Mouse (Mus musculus): ENCODE data around the gene Efcc1. TPM values are rescaled to one million over a fixed set of nuclear protein-coding genes. Genes with fewer than 3 reads are reported as not detected.
A peak's percentile ranks its signal among the peaks of the same experiment; 100 is the strongest.
"Not testable (repeated sequence)": the region's sequence is repeated elsewhere in the genome, so short reads cannot be mapped to it uniquely, and the experiment has no call there.

Efcc1 gene
- total RNA-seq, 1 experiment from 2014 or later, result 14.8 TPM

GRCm38 (mm10) chr6:87763376-87764280, 33.0 kb downstream of the Efcc1 start:
- peak; percentile 37 to 58; a peak in 1 of 4 replicates for ATAC-seq (replicated peaks in 1 of 2; ENCODE audit: insufficient read depth in 1 of 2, low FRiP score in 2 of 2, low TSS enrichment in 1 of 2, low read depth in 1 of 2, poor library complexity in 2 of 2, severe bottlenecking in 2 of 2)

DNA sequence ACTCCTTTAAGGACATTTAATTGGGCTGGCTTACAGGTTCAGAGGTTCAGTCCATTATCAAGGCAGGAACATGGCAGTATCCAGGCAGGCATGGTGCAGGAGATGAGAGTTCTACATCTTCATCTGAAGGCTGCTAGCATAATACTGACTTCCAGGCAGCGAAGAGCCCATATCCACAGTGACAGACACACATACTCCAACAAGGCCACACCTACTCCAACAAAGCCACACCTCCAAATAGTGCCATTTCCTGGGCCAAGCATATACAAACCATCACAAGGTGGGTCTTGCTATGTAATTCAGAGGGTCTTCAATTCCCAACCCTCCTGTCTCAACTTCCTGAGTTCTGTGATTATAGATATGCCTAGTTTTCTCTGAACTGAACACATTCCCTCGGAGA, 33.6 kb downstream of the Efcc1 start:
- ATAC-seq (replicated peaks in 1 of 2; ENCODE audit: insufficient read depth in 1 of 2, low FRiP score in 2 of 2, low TSS enrichment in 1 of 2, low read depth in 1 of 2, poor library complexity in 2 of 2, severe bottlenecking in 2 of 2), result not testable (repeated sequence)

- ATAC-seq (replicated peaks in 1 of 2; ENCODE audit: insufficient read depth in 1 of 2, low FRiP score in 2 of 2, low TSS enrichment in 1 of 2, low read depth in 1 of 2, poor library complexity in 2 of 2, severe bottlenecking in 2 of 2), result peak; percentile 87 to 92
Observed at GRCm38 (mm10) chr6:87770626-87771025, 40.0 kb downstream of the Efcc1 start.

DNA sequence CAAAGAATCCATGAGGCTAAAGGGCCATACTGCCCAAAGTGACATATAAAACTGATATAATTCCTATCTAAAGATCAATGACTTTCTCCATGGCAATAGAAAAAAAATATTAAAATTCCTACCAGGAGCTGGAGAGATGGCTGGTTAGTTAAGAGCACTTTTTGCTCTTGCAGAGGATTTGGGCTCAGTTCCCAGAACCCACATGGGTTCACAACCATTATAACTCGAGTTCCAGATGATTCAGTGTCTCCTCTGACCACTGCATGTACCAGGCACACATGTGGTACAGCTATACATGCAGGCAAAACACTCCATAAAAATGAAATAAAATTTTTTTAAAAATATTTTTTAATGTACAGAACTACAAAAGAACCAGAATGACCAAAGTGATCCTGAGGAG, 43.8 kb downstream of the Efcc1 start:
- no peak for ATAC-seq (replicated peaks in 1 of 2; ENCODE audit: insufficient read depth in 1 of 2, low FRiP score in 2 of 2, low TSS enrichment in 1 of 2, low read depth in 1 of 2, poor library complexity in 2 of 2, severe bottlenecking in 2 of 2)

DNA sequence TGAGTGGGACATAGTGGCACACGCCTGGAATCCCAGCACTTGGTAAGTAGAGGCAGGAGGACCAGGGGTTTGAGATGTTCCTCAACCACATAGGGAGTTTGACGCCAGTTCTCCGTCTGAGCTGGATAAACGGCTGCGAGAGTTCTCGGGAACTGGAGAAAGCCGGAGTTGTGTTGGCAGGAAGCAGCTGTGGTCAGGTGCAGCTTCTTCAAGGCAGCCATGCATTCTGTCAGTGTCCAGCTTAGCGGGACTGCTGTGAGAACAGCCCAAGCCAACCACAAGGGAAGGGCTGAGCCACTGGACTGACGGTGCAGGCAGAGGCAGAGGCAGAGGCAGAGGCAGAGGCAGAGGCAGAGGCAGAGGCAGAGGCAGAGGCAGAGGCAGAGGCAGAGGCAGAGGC, 44.2 kb downstream of the Efcc1 start:
- ATAC-seq (replicated peaks in 1 of 2; ENCODE audit: insufficient read depth in 1 of 2, low FRiP score in 2 of 2, low TSS enrichment in 1 of 2, low read depth in 1 of 2, poor library complexity in 2 of 2, severe bottlenecking in 2 of 2), result no peak

- peak; percentile 52 to 70; a peak in 3 of 4 replicates for ATAC-seq (replicated peaks in 1 of 2; ENCODE audit: insufficient read depth in 1 of 2, low FRiP score in 2 of 2, low TSS enrichment in 1 of 2, low read depth in 1 of 2, poor library complexity in 2 of 2, severe bottlenecking in 2 of 2)
Observed at GRCm38 (mm10) chr6:87775588-87776245, 45.0 kb downstream of the Efcc1 start.

DNA sequence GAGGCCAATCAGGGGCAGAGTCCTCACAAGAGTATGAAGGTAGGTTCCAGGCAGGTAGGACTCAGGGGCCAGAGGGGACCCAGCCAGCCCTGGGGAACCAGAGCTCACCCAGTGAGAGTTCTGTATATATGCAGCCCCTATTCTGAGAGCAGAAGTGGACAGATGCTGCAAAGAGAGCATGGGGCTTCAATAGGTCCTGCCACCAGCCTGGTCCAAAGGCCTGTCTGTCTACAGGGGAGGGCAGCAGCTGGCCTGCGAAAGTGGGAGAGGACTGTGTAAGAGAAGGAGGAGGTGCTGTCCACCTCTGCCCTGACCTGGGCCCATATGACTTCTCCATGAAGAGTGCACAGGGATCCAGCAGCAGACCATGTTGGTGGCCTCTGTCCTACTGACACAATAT, 46.0 kb downstream of the Efcc1 start:
- no peak for ATAC-seq (replicated peaks in 1 of 2; ENCODE audit: insufficient read depth in 1 of 2, low FRiP score in 2 of 2, low TSS enrichment in 1 of 2, low read depth in 1 of 2, poor library complexity in 2 of 2, severe bottlenecking in 2 of 2)

DNA sequence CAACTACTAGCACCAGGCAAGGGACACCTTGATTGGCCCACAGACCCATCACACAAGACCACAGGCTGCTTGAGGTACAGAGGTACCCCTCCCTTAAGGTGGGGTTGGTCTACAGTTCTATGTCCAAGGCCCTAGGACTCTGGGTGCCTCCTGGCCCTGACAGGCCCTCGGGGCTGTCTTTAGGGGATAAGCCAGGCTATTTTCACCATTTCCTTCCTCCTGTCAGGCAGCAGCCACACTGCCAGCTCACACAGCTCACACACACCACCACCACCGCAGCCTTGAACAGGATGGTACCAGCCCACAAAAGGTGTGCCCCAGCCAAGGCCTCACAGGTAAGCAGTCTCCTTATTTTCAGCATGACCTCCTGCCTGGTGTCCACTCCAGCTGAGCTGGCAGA, 47.2 kb downstream of the Efcc1 start, which contains the start of gene Gp9:
Gene Gp9, plus strand, starts transcription at position 231 of the 400 bp plus-strand sequence.
- ATAC-seq (replicated peaks in 1 of 2; ENCODE audit: insufficient read depth in 1 of 2, low FRiP score in 2 of 2, low TSS enrichment in 1 of 2, low read depth in 1 of 2, poor library complexity in 2 of 2, severe bottlenecking in 2 of 2), result peak; percentile 81 to 83

DNA sequence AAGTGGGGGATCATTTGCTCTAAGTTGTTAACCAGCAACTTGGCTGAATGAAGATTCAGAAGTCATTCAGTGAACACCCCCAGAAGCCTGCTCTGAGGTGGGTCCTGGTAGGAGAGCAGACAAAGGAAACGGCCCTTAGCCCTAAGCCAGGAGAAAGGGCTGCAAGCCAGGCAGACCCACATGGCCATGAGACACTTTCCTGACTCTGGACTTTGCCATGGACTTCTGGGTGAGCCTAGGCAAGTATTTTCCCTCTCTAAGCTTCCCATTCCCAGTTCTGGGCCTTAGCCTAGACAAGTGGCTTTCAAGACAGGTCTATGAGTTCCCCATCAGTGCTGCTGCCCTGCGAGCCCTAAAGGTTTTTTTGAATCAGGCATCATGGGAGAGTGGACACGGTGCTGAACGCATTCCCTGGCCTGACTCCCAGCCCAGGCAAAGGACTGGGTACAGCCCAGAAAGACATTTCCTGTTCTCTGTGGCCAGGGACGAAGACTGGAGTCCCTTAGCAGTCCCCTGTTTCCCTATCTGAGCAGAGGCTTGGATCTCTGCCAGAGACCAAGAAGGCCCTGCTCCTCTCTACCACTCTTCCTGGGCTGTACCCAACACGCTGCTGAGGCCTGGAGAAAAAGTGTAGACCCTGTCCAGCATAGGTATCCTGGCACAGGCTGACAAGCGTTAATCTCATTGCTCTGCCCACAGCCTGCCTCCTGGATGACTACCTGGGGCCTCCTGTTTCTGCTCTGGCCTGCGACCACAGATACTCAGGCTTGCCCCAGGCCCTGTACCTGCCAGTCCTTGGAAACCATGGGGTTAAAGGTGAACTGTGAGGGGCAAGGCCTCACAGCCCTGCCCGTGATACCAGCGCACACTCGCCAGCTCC, 47.9 kb downstream of the Efcc1 start:
- ATAC-seq (replicated peaks in 1 of 2; ENCODE audit: insufficient read depth in 1 of 2, low FRiP score in 2 of 2, low TSS enrichment in 1 of 2, low read depth in 1 of 2, poor library complexity in 2 of 2, severe bottlenecking in 2 of 2), result peak; percentile 22 to 34

DNA sequence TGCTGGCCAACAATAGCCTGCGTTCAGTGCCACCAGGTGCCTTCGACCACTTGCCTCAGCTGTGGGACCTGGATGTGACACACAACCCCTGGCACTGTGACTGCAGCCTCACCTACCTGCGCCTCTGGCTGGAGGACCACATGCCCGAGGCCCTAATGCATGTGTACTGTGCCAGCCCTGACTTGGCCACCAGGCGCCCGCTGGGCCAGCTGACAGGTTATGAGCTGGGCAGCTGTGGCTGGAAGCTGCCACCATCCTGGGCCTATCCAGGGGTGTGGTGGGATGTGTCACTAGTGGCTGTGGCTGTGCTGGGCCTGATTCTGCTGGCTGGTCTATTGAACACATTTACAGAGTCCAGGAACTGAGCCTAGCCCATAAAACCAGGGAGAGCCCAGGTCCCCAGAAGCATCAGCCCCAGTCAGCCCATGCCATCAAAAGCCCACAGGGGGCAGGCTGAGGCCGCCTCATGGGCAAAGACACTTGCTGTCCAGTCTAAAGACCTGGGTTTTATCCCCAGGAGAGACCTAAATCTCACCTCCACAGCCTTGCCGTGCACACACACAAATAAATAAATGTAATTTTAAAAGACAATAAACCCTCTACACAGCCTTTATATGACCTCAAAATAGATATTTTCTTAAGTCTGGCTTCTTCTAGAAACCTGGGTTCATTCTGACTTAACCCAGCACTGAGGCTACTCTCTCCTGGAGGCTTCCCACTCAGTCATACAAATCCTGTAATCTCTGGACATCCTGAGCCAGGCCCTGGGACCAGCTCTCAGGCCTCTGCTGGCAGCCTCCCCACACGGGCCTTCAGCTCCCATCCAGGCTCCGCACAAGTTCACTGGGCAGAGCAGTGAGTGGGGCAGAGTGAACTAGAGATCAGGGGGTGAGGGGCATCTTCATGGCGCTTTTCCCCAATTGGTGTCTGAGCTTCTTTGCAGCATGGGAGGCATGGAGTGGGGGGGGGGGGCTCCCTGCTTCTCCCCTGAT, 48.8 kb downstream of the Efcc1 start:
- ATAC-seq (replicated peaks in 1 of 2; ENCODE audit: insufficient read depth in 1 of 2, low FRiP score in 2 of 2, low TSS enrichment in 1 of 2, low read depth in 1 of 2, poor library complexity in 2 of 2, severe bottlenecking in 2 of 2), result no peak

DNA sequence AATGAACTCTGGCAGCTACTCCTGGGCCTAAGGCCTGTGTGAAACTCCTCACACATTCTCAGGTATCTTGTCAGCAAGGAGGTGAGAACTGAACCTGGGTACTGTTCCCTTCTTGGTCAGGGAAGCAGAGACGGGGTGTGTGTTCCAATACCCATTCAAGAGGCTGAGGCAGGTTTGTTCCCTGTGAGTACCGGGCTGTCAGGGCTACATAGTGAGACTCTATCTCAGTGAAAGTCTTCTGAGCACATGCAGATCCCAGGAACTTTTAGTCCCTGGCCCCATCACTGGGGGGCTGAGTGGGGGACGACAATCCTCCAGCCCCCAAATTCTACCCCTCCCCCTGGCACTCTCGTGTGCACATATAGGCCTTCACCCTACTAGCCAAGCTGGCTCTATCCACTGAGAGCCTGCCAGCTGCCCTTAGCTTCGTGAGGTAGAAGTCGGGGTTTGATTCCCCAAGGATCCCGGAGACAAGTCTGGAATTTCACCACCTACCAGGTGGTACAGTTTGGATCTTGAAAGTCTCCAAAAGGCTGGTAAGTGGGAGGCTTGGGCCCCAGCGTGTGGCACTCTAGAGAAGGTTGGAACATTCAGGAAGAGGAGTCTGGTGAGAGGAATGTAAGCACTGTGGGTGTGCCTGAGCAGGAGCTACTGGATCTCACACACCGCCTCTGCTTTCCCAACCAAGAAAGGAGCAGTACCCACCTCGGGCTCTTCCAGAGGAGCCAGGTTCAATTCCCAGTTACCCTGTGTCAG, 50.1 kb downstream of the Efcc1 start:
- ATAC-seq (replicated peaks in 1 of 2; ENCODE audit: insufficient read depth in 1 of 2, low FRiP score in 2 of 2, low TSS enrichment in 1 of 2, low read depth in 1 of 2, poor library complexity in 2 of 2, severe bottlenecking in 2 of 2), result no peak

DNA sequence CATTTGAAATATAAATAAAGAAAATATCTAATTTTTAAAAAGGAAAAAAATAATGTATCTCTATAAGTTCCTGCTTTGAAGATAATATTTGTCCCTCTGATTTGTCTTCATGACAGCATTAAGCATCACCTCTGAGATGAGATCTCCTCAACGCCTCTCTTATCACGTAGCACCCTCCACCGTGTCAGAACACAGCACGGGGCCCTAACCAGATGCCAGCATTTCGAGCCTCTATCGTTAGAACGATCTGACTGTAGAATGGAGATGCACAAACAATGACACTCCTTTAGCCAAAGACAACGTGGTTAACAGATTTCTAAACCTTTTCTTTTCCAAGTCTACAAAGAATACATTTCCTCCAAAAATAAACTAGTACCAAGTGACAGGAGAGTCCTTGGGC, 53.4 kb downstream of the Efcc1 start:
- no peak for ATAC-seq (replicated peaks in 1 of 2; ENCODE audit: insufficient read depth in 1 of 2, low FRiP score in 2 of 2, low TSS enrichment in 1 of 2, low read depth in 1 of 2, poor library complexity in 2 of 2, severe bottlenecking in 2 of 2)

GRCm38 (mm10) chr6:87786621-87787020, 56.0 kb downstream of the Efcc1 start:
- ATAC-seq (replicated peaks in 1 of 2; ENCODE audit: insufficient read depth in 1 of 2, low FRiP score in 2 of 2, low TSS enrichment in 1 of 2, low read depth in 1 of 2, poor library complexity in 2 of 2, severe bottlenecking in 2 of 2), result no peak

DNA sequence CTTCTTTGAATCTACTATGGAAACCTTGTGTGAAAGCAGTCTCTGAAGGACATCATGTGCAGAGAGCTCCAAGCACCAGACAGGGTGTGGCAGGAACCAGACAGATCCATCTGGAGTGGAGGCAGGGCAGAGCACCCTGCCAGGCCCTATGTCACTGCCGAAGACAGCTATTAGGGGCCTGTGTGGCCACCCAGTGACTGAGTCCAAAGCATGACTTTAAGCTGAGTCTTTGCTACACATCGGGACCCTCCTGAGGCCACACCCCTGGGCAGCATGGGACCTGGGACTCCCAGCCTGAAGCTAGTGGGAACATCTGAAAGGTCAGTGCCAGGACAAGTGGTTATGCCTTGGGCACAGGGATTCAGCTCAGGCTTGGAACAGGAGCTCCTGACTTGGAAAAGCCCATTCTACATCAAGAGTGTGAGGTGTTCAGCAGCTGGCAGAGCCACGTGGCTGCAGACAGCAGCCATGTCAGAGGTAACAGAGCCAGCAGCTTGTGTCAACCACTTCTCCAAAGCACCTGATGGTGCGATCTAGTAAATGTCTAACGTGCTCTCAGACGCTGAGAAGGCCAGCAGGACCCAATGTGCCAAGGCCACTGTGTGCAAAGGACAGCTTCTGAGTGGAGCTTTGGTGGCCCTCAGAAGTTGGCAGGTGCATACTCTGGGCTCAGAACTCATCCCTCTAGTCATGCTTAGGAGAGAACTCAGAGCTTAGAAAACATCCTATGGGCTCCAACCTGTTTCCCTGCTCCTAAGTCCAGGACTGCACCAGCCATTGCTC, 56.6 kb downstream of the Efcc1 start:
- no peak for ATAC-seq (replicated peaks in 1 of 2; ENCODE audit: insufficient read depth in 1 of 2, low FRiP score in 2 of 2, low TSS enrichment in 1 of 2, low read depth in 1 of 2, poor library complexity in 2 of 2, severe bottlenecking in 2 of 2)

- no peak for ATAC-seq (replicated peaks in 1 of 2; ENCODE audit: insufficient read depth in 1 of 2, low FRiP score in 2 of 2, low TSS enrichment in 1 of 2, low read depth in 1 of 2, poor library complexity in 2 of 2, severe bottlenecking in 2 of 2)
Observed at GRCm38 (mm10) chr6:87788266-87788895, 57.7 kb downstream of the Efcc1 start.

Measured in hematopoietic stem cell, adult 5-6 weeks (primary cell).